Mouse (Mus musculus): ENCODE measurements around the gene Wwc1. TPM values are rescaled to one million over a fixed set of nuclear protein-coding genes. Genes with fewer than 3 reads are reported as not detected.

Wwc1 gene
- polyA plus RNA-seq, 1 experiment from 2014 or later, result 17.4 TPM

DNA sequence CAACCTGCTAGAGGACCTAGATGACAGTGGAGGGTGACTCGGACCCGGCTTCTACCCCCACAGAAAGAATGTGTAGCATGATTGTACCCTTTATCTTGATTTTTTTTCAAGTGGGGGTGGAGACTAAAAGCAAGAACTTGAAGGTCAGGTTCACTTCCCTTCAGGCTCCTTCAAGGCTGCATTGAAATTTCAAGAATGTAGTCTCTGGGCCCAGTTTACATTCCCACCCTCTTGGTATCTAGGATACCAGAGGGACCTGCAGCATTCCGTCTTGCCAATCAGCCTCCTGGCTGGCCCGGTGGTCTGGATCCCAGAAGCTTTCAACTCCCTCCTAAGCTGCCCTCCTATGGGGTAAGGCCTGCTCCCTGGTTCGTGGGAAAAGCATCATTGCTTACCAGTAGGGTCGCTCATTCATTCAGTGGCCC, 31.9 kb downstream of the Wwc1 start:
- Histone ChIP-seq H3K27me3 (ENCODE audit: insufficient read depth, low read length) (no peaks in the 10 kb centered on the region), H3K4me3 (ENCODE audit: low read depth, low read length) (no peak overlapping the region), H3K4me2 (peak overlapping the region; percentile 20; the same call in 1 of the 2 replicates), H3K4me1 (ENCODE audit: insufficient read depth) (peaks cover 5% of the 10 kb centered on the region; the same call in 1 of the 2 replicates), H3K36me3 (ENCODE audit: insufficient read depth) (no peaks in the 10 kb centered on the region), H3K9ac (no peak overlapping the region), H3K27ac (ENCODE audit: low read depth) (peak overlapping the region; percentile 73), H3K9me3 (ENCODE audit: low read depth, low read length) (no peaks in the 10 kb centered on the region)
- DNase-seq (peak; percentile 76), ATAC-seq (ENCODE audit: insufficient read depth) (peak; percentile 86)
- WGBS, result 17% methylated on average over 6 of the region's 6 CpGs
- TF ChIP-seq CTCF (IDR thresholded peaks at IDR 0.05; ENCODE audit: low read depth), result no peak

DNA sequence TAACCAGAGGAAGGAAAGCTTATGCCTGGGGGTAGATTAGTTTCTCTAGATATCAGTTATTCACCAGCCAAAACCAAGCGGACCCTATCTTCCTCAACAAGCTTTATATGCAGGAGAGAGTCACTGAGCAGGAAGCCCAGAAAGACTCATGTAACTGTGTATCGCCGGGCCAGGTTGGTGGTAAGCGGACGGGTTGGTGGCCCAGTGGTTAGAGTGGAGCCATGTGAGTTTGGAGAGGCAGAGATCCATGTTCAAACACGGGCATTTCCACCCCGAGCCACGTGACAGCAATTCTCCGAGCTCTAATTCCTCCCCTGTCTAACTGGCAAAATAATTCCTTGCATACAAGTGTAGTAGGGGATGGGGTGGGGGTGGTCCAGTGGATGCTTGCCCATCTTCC, 32.4 kb downstream of the Wwc1 start:
- H3K4me1 ChIP-seq (ENCODE audit: insufficient read depth), result peaks cover 5% of the 10 kb centered on the region; the same call in 1 of the 2 replicates
- no peaks in the 10 kb centered on the region for H3K9me3 ChIP-seq (ENCODE audit: low read depth, low read length)
- peak overlapping the region; percentile 67 for H3K27ac ChIP-seq (ENCODE audit: low read depth)
- no peak for TF ChIP-seq CTCF (IDR thresholded peaks at IDR 0.05; ENCODE audit: low read depth)
- H3K4me2 ChIP-seq, result peak overlapping the region; percentile 35; the same call in 1 of the 2 replicates
- no peak; the same call in 1 of the 2 replicates for ATAC-seq (ENCODE audit: insufficient read depth)
- no peaks in the 10 kb centered on the region for H3K27me3 ChIP-seq (ENCODE audit: insufficient read depth, low read length)
- no peaks in the 10 kb centered on the region for H3K36me3 ChIP-seq (ENCODE audit: insufficient read depth)
- no peak overlapping the region for H3K4me3 ChIP-seq (ENCODE audit: low read depth, low read length)
- H3K9ac ChIP-seq, result no peak overlapping the region
- 56% methylated on average over 9 of the region's 9 CpGs for WGBS
- DNase-seq, result no peak

DNA sequence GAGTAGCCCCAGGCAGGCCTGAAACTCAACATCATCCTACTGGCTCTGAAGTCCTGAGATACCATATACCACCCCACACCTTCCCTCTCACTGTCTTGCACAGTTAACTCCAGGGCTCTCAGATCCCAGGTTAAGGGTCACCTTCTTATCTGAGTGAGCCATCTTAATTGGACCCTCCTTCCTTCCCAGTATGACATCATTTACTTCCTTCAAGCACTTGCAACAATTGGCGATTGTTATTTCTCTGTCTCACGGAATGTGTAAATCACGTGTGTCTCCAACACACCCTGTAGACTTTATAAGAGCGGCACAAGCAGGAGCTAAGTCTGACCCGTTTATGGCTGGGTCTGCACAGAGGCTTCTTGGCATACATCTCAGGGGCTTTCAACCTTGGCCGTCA, 35.1 kb downstream of the Wwc1 start:
- H3K4me3 ChIP-seq (ENCODE audit: low read depth, low read length), result no peak overlapping the region
- H3K9me3 ChIP-seq (ENCODE audit: low read depth, low read length), result no peaks in the 10 kb centered on the region
- H3K27me3 ChIP-seq (ENCODE audit: insufficient read depth, low read length), result no peaks in the 10 kb centered on the region
- H3K4me1 ChIP-seq (ENCODE audit: insufficient read depth), result no peaks in the 10 kb centered on the region
- no peaks in the 10 kb centered on the region for H3K36me3 ChIP-seq (ENCODE audit: insufficient read depth)
- H3K4me2 ChIP-seq, result no peak overlapping the region
- no peak for TF ChIP-seq CTCF (IDR thresholded peaks at IDR 0.05; ENCODE audit: low read depth)
- no peak overlapping the region for H3K9ac ChIP-seq
- no peak for ATAC-seq (ENCODE audit: insufficient read depth)
- 37% methylated on average over 6 of the region's 6 CpGs for WGBS
- H3K27ac ChIP-seq (ENCODE audit: low read depth), result 0 out of 2 replicates have a peak overlapping the region, but pooled peaks have one; percentile 13
- DNase-seq, result peak; percentile 32

DNA sequence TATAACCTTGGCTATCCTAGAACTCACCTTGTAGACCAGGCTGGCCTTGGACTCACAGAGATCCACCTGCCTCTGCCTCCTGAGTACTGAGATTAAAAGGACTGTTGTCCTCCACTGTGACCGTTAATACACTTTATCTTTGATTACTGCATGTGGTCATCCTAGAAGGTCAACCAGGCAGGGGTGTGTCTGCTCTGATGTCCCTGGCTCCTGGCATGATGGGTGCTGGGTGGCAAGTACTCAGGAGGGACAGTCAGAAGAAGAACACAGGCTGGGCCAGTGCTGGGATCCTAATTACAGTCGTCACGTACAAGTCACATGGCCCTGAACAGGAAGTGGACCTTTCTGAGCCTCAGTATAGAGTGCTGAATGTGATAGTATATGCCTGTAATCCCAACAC, 38.7 kb downstream of the Wwc1 start:
- DNase-seq (no peak), ATAC-seq (ENCODE audit: insufficient read depth) (no peak)
- Histone ChIP-seq H3K27ac (ENCODE audit: low read depth) (no peak overlapping the region), H3K9me3 (ENCODE audit: low read depth, low read length) (no peaks in the 10 kb centered on the region), H3K4me1 (ENCODE audit: insufficient read depth) (no peaks in the 10 kb centered on the region), H3K4me3 (ENCODE audit: low read depth, low read length) (no peak overlapping the region), H3K4me2 (no peak overlapping the region), H3K27me3 (ENCODE audit: insufficient read depth, low read length) (no peaks in the 10 kb centered on the region), H3K36me3 (ENCODE audit: insufficient read depth) (no peaks in the 10 kb centered on the region), H3K9ac (no peak overlapping the region)
- no peak for TF ChIP-seq CTCF (IDR thresholded peaks at IDR 0.05; ENCODE audit: low read depth)
- 73% methylated on average over 3 of the region's 3 CpGs for WGBS

DNA sequence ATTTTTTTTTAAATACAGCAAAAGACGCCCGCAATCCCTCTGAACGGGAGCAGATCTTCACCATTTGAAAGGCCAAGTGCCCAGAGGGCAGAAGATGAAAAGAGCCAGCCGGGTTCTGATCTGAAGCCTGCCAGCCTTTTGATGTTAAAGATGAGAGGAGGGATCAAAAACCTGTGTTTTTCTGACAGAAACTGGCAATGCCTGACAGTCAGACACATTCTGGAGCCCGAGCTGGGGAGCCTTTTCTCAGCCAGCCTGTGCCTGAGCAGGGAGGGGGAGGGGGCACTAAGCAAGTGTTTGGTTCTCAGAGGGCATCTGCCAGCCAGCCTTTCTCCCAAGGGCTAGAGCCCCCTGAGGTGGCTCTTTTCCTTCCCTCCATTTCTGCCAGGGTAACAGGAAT, 39.3 kb downstream of the Wwc1 start:
- Histone ChIP-seq H3K27me3 (ENCODE audit: insufficient read depth, low read length) (no peaks in the 10 kb centered on the region), H3K4me3 (ENCODE audit: low read depth, low read length) (no peak overlapping the region), H3K27ac (ENCODE audit: low read depth) (no peak overlapping the region), H3K9me3 (ENCODE audit: low read depth, low read length) (no peaks in the 10 kb centered on the region), H3K9ac (no peak overlapping the region), H3K36me3 (ENCODE audit: insufficient read depth) (no peaks in the 10 kb centered on the region), H3K4me2 (no peak overlapping the region), H3K4me1 (ENCODE audit: insufficient read depth) (no peaks in the 10 kb centered on the region)
- WGBS, result 45% methylated on average over 5 of the region's 5 CpGs
- TF ChIP-seq CTCF (IDR thresholded peaks at IDR 0.05; ENCODE audit: low read depth), result no peak
- DNase-seq (no peak), ATAC-seq (ENCODE audit: insufficient read depth) (no peak)

DNA sequence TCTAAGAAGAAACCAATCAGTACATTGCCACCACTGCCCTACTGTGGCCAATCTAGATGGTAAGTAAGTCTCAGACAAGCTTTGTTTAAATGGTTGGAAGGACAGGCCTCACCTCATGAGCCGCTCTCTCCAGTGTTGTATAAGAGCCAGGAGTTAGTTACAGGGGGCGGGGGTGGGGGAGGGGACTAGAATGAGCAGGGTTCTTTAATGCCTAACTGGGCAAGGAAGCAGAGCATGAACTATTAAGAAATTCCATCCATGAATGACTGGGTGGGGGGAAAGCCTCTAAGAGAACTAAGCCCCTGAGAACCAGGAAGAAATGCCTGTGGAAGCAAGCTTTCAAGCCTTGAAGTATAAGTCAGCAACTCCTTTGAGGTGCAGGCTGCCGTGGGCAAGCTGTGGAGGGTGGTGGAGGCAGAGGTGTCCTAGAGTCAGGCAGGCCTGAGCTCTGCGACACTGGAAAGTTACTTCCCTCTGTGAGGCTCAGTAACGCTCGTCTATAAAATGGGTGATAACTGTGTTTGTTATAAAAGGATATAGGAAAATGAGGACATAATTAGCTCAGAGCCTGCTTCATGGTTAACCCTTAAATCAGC, 41.4 kb downstream of the Wwc1 start:
- TF ChIP-seq CTCF (IDR thresholded peaks at IDR 0.05; ENCODE audit: low read depth), result no peak
- H3K4me1 ChIP-seq (ENCODE audit: insufficient read depth), result peaks cover 3% of the 10 kb centered on the region; the same call in 1 of the 2 replicates
- DNase-seq (no peak), ATAC-seq (ENCODE audit: insufficient read depth) (peak; percentile 35; the same call in 1 of the 2 replicates)
- WGBS, result 52% methylated on average over 6 of the region's 6 CpGs
- H3K27me3 ChIP-seq (ENCODE audit: insufficient read depth, low read length), result no peaks in the 10 kb centered on the region
- no peak overlapping the region for H3K4me2 ChIP-seq
- H3K36me3 ChIP-seq (ENCODE audit: insufficient read depth), result no peaks in the 10 kb centered on the region
- no peaks in the 10 kb centered on the region for H3K9me3 ChIP-seq (ENCODE audit: low read depth, low read length)
- no peak overlapping the region for H3K4me3 ChIP-seq (ENCODE audit: low read depth, low read length)
- 0 out of 2 replicates have a peak overlapping the region, but pooled peaks have one; percentile 54 for H3K27ac ChIP-seq (ENCODE audit: low read depth)
- H3K9ac ChIP-seq, result no peak overlapping the region

DNA sequence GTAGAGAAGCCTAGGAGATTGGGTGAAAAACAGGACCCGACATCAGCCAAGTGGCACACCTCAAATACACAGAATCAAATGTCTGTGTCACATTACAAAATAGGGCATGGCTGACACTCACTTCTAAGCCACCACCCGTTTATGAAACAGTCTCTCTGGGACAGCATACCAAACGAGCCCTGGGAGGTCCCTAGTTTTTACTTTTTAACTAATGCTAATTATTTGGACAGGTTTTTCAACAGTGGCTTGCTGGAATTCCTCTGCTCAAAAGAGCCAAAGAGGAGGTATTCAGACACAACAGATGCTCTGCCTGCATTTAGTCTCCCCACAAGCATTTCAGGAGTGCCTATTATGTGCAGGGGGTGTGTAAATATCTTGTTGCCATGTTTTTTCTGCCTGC, 44.7 kb downstream of the Wwc1 start:
- no peak for DNase-seq
- no peaks in the 10 kb centered on the region for H3K9me3 ChIP-seq (ENCODE audit: low read depth, low read length)
- no peak for TF ChIP-seq CTCF (IDR thresholded peaks at IDR 0.05; ENCODE audit: low read depth)

More for the DNA sequence above, 44.7 kb downstream of the Wwc1 start:
- H3K4me2 ChIP-seq, result no peak overlapping the region
- WGBS, result 44% methylated on average over 3 of the region's 3 CpGs
- H3K27me3 ChIP-seq (ENCODE audit: insufficient read depth, low read length), result no peaks in the 10 kb centered on the region
- no peak overlapping the region for H3K27ac ChIP-seq (ENCODE audit: low read depth)
- peaks cover 8% of the 10 kb centered on the region; the same call in 1 of the 2 replicates for H3K4me1 ChIP-seq (ENCODE audit: insufficient read depth)
- no peaks in the 10 kb centered on the region for H3K36me3 ChIP-seq (ENCODE audit: insufficient read depth)
- no peak overlapping the region for H3K4me3 ChIP-seq (ENCODE audit: low read depth, low read length)
- no peak for ATAC-seq (ENCODE audit: insufficient read depth)
- no peak overlapping the region for H3K9ac ChIP-seq
